Mouse (Mus musculus) intestine, embryonic 16.5 days (tissue): ENCODE results near the gene Cmtm2a. TPM values are rescaled to one million over a fixed set of nuclear protein-coding genes. Genes with fewer than 3 reads are reported as not detected.
A peak's percentile ranks its signal among the peaks of the same experiment; 100 is the strongest.
"Not testable (repeated sequence)": the region's sequence is repeated elsewhere in the genome, so short reads cannot be mapped to it uniquely, and the experiment has no call there.

Source experiments
- ATAC-seq: fragments of 200-750 bp; cut with Nextera tagmentation; 2 replicates; pipeline ENCODE4 v1.8.0; 2017; ENCODE audit warnings: moderate TSS enrichment, moderate library complexity
- H3K27ac ChIP-seq: fragments of 300-500 bp; sonication (generic); 2 replicates; pipeline ENCODE4 v1.5.1; 2014; ENCODE audit warnings: mild to moderate bottlenecking, low read length
- H3K27me3 ChIP-seq: fragments of 300-500 bp; sonication (generic); replicated peaks from 2 replicates; pipeline ENCODE4 v1.6.1; 2014; ENCODE audit warnings: low read length, control low read depth, mixed read lengths; ENCODE audit not compliant: control insufficient read depth, insufficient read depth
- H3K36me3 ChIP-seq: fragments of 300-500 bp; sonication (generic); 2 replicates; pipeline ENCODE4 v1.6.1; 2014; ENCODE audit warnings: low read length, control low read depth; ENCODE audit not compliant: control insufficient read depth, insufficient read depth
- H3K4me1 ChIP-seq: fragments of 300-500 bp; sonication (generic); 2 replicates; pipeline ENCODE4 v1.6.1; 2014; ENCODE audit warnings: low read length, control low read depth, mixed read lengths; ENCODE audit not compliant: control insufficient read depth, insufficient read depth
- H3K4me2 ChIP-seq: fragments of 300-500 bp; sonication (generic); 2 replicates; pipeline ENCODE4 v1.6.1; 2014; ENCODE audit warnings: low read depth, low read length, control low read depth
- H3K4me3 ChIP-seq: fragments of 300-500 bp; sonication (generic); 2 replicates; pipeline ENCODE4 v1.5.1; 2014; ENCODE audit warnings: mild to moderate bottlenecking, low read length
- H3K9ac ChIP-seq: fragments of 300-500 bp; sonication (generic); 2 replicates; pipeline ENCODE4 v1.6.1; 2014; ENCODE audit warnings: low read depth, low read length
- H3K9me3 ChIP-seq: fragments of 300-500 bp; sonication (generic); 2 replicates; pipeline ENCODE4 v1.6.1; 2016; ENCODE audit warnings: low read length, control low read depth; ENCODE audit not compliant: control insufficient read depth
- WGBS: fragments of 180-500 bp; shearing (Covaris S2); extraction: QIAGEN DNeasy Blood & Tissue Kit; methylation state at CpG from one replicate; pipeline ENCODE4 v1.1.7; 2014; 5-methylcytosine and 5-hydroxymethylcytosine counted together
- polyA plus RNA-seq: library from polyadenylated mRNA; unstranded; fragments of >200 nt; fragmentation: Nextera tagmentation; extraction: Ambion mirVana; gene quantifications from 2 replicates; pipeline ENCODE4 v1.2.1, GENCODE M21; 2015

Cmtm2a gene
- polyA plus RNA-seq, 1 experiment from 2014 or later, result not detected

DNA sequence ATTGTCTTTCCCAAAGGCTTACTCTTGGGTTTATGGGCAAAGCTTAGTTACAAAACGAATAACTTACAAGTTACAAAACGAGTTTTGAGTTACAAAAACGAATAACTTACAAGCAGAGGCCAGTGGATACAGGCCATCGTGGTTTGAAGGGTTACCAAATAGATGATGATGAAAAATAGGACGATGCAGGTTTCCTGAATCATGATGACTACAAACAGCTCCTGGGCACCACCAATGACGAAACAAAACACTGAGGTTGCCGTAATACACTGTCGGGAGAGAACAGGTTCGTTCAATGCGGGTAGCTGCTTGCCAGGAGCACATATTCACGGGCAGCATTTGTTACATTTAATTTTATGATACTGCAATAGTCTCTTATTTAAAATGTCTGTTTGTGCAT lies 12.0 kb upstream of the Cmtm2a start:
- 86% methylated on average over 11 of the region's 11 CpGs for WGBS
- no peak overlapping the region for H3K9ac ChIP-seq
- H3K27me3 ChIP-seq, result no peaks in the 10 kb centered on the region
- no peak for ATAC-seq
- no peaks in the 10 kb centered on the region for H3K36me3 ChIP-seq
- no peak overlapping the region for H3K4me2 ChIP-seq
- no peak overlapping the region for H3K27ac ChIP-seq
- H3K9me3 ChIP-seq, result no peaks in the 10 kb centered on the region
- H3K4me3 ChIP-seq, result no peak overlapping the region
- no peaks in the 10 kb centered on the region for H3K4me1 ChIP-seq

- H3K9me3 ChIP-seq, H3K4me2 ChIP-seq, H3K4me1 ChIP-seq, H3K27ac ChIP-seq, H3K36me3 ChIP-seq, H3K4me3 ChIP-seq, H3K9ac ChIP-seq, ATAC-seq, H3K27me3 ChIP-seq: not testable (repeated sequence)
- 80% methylated on average over 4 of the region's 4 CpGs for WGBS
Observed at GRCm38 (mm10) chr8:104302536-104302935, 9.6 kb upstream of the Cmtm2a start.

GRCm38 (mm10) chr8:104301577-104301976 lies 8.6 kb upstream of the Cmtm2a start:
- not testable (repeated sequence) for H3K36me3 ChIP-seq, H3K4me3 ChIP-seq, H3K4me2 ChIP-seq, H3K27ac ChIP-seq, H3K4me1 ChIP-seq, H3K9me3 ChIP-seq, ATAC-seq, H3K27me3 ChIP-seq, H3K9ac ChIP-seq
- WGBS, result 25% methylated on average over 3 of the region's 3 CpGs

- no peaks in the 10 kb centered on the region for H3K9me3 ChIP-seq
- WGBS, result 85% methylated on average over 1 of the region's 1 CpGs
- no peak overlapping the region for H3K4me2 ChIP-seq
- no peak for ATAC-seq
- H3K27ac ChIP-seq, result no peak overlapping the region
- no peak overlapping the region for H3K4me3 ChIP-seq
- H3K9ac ChIP-seq, result no peak overlapping the region
- H3K4me1 ChIP-seq, result no peaks in the 10 kb centered on the region
- H3K27me3 ChIP-seq, result no peaks in the 10 kb centered on the region
- no peaks in the 10 kb centered on the region for H3K36me3 ChIP-seq
Observed at GRCm38 (mm10) chr8:104294396-104294795, 1.4 kb upstream of the Cmtm2a start.

GRCm38 (mm10) chr8:104268937-104269440 lies 24.0 kb downstream of the Cmtm2a start:
- H3K4me2 ChIP-seq, result no peak overlapping the region
- no peaks in the 10 kb centered on the region for H3K9me3 ChIP-seq
- H3K9ac ChIP-seq, result no peak overlapping the region
- H3K27ac ChIP-seq, result no peak overlapping the region
- H3K36me3 ChIP-seq, result no peaks in the 10 kb centered on the region
- H3K4me1 ChIP-seq, result no peaks in the 10 kb centered on the region
- H3K4me3 ChIP-seq, result no peak overlapping the region
- WGBS, result 85% methylated on average over 6 of the region's 6 CpGs
- H3K27me3 ChIP-seq, result no peaks in the 10 kb centered on the region
- no peak for ATAC-seq

DNA sequence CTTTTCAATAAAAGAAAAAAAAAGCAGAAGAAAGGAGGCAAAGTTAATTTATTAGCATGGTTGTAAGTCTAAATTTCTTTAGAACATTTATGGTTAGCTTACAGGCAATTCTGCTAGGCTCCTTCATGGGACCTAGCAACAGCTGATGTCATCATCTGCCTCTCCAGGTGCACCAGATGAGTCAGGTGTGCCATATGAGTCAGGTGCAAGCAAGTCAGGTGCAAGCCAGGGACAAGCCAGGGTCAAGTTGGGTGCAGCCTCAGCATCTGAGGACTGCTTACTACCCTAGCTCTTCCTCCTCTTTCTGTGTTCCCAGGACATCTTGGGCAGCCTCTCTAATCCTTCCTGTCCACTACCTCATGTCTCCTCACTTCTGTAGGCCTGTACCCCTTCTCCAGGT lies 24.6 kb downstream of the Cmtm2a start:
- 0 out of 2 replicates have a peak, but pooled peaks have one; percentile 46 for ATAC-seq
- no peaks in the 10 kb centered on the region for H3K9me3 ChIP-seq
- no peak overlapping the region for H3K27ac ChIP-seq
- no peak overlapping the region for H3K9ac ChIP-seq
- H3K36me3 ChIP-seq, result no peaks in the 10 kb centered on the region
- no peaks in the 10 kb centered on the region for H3K4me1 ChIP-seq
- no peak overlapping the region for H3K4me2 ChIP-seq
- H3K27me3 ChIP-seq, result no peaks in the 10 kb centered on the region
- H3K4me3 ChIP-seq, result no peak overlapping the region

GRCm38 (mm10) chr8:104264271-104264935 lies 28.6 kb downstream of the Cmtm2a start:
- not testable (repeated sequence) for H3K9me3 ChIP-seq, H3K4me2 ChIP-seq, H3K27ac ChIP-seq, H3K27me3 ChIP-seq, ATAC-seq, H3K4me1 ChIP-seq, H3K4me3 ChIP-seq, H3K9ac ChIP-seq, H3K36me3 ChIP-seq
- WGBS, result 97% methylated on average over 22 of the region's 22 CpGs

- not testable (repeated sequence) for H3K9me3 ChIP-seq, H3K27ac ChIP-seq, H3K4me1 ChIP-seq, ATAC-seq, H3K9ac ChIP-seq, H3K4me3 ChIP-seq, H3K27me3 ChIP-seq, H3K4me2 ChIP-seq
- H3K36me3 ChIP-seq, result peaks cover 11% of the 10 kb centered on the region; the same call in 1 of the 2 replicates
- WGBS, result 88% methylated on average over 5 of the region's 5 CpGs
Observed at GRCm38 (mm10) chr8:104261802-104262201, 31.2 kb downstream of the Cmtm2a start.

GRCm38 (mm10) chr8:104253016-104253415 lies 40.0 kb downstream of the Cmtm2a start:
- no peaks in the 10 kb centered on the region for H3K27me3 ChIP-seq
- 89% methylated on average over 3 of the region's 3 CpGs for WGBS
- H3K9me3 ChIP-seq, result no peaks in the 10 kb centered on the region
- H3K4me1 ChIP-seq, result no peaks in the 10 kb centered on the region
- no peak overlapping the region for H3K9ac ChIP-seq
- H3K27ac ChIP-seq, result no peak overlapping the region
- no peak overlapping the region for H3K4me2 ChIP-seq
- ATAC-seq, result no peak
- no peak overlapping the region for H3K4me3 ChIP-seq
- peaks cover under 1% of the 10 kb centered on the region; the same call in 1 of the 2 replicates for H3K36me3 ChIP-seq

GRCm38 (mm10) chr8:104251461-104251860 lies 41.5 kb downstream of the Cmtm2a start:
- Histone ChIP-seq H3K4me2 (peak overlapping the region; percentile 79), H3K9me3 (no peaks in the 10 kb centered on the region), H3K4me1 (peaks cover 10% of the 10 kb centered on the region; the same call in 1 of the 2 replicates), H3K27me3 (no peaks in the 10 kb centered on the region), H3K27ac (peak overlapping the region; percentile 85; the same call in 1 of the 2 replicates), H3K36me3 (no peaks in the 10 kb centered on the region), H3K9ac (peak overlapping the region; percentile 72), H3K4me3 (peak overlapping the region; percentile 67)
- WGBS, result 0% methylated on average over 7 of the region's 7 CpGs
- peak; percentile 46 for ATAC-seq
